Mouse (Mus musculus) adrenal gland (tissue): ENCODE data around the gene Cept1.

ENCODE experiments used
- intact Hi-C: fragments of 180-260 bp; cut with DNase I; formaldehyde crosslinking; loops from one replicate; pipeline ENCODE4 v1.15.1; 2025

The Cept1 gene

GRCm38 (mm10) chr3:106496045-106496721 lies 51.4 kb downstream of the Cept1 start:
- intact Hi-C loops = no loop called here

DNA sequence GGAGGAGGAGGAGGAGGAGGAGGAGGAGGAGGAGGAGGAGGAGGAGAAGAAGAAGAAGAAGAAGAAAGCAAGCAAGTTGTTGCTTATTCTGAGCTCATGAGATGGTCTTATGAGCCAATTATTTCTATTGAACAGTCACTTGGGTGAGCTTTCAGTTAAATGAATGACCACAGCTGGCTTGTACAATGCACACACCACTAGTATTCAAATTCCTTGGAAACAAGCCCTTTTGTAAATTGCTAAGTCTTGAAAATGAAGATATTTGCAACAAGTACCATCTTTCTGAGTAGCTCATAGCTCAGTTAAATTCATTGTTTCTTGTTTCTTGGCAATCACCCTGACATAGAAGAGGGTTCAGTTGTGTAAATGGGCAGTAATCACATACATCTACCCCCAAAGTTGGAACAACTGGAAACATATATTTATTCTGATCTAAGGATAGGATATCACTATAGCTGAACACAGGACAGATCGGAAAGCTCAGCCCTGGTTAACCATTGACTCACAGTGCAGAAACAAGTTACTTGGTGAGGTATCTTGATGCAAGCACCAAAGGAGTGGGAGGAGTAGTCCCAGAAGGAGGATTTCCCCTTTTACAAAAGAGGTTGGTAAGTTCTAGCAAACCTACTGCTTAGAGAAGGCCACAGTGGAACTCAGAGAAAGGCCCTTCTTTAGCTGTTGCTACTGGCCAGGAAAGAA lies 52.1 kb downstream of the Cept1 start:
- intact Hi-C loops = no loop called here

DNA sequence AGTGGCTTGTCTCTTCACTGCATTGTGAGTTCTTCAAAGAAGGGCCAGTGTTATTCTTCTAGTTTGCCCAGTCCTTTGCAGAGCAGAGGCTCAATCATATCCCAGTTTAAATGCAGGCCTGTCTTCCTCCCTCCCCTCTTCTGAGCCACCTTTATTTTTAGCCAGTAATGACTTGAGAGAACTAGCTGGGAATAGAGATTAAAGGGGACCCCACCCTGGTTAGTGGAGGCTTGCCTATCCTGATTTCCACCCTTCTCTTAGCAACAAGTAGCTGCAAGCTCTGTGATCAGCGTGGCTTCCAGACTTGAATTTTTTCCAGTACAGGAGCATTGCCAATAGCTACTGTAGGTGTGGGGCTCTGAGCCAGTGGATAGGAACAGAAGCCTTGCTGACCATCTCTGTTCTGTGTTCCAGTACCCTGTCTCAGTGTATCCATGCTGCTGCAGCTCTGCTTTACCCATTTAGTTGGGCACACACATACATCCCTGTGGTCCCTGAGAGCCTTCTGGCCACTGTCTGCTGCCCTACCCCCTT lies 53.1 kb downstream of the Cept1 start:
- intact Hi-C loops = no loop called here

GRCm38 (mm10) chr3:106493882-106494281 lies 53.7 kb downstream of the Cept1 start:
- intact Hi-C loops = no loop called here

GRCm38 (mm10) chr3:106493202-106493601 lies 54.4 kb downstream of the Cept1 start:
- intact Hi-C loops = no loop called here

DNA sequence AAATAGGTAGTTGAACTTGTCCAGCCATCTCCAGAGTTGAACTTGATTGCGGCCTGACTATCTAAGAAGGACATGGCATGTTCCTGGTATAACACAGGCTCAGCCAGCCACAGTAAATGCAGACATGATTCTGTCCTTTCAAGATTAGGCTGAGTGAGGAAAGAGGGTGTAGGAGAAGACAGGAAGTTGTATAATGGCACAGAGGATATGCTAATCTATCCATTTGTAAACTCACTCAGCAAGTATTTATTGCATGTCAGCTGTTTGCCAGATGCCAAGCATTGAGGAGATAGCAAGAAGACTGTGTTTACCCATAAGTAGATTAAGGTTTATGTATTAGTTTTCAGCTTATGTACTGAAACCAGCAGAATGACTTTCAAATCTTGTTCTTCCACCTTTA lies 54.9 kb downstream of the Cept1 start:
- intact Hi-C loops = no loop called here

- intact Hi-C loops = no loop called here
Observed at GRCm38 (mm10) chr3:106490239-106490638, 57.4 kb downstream of the Cept1 start.

DNA sequence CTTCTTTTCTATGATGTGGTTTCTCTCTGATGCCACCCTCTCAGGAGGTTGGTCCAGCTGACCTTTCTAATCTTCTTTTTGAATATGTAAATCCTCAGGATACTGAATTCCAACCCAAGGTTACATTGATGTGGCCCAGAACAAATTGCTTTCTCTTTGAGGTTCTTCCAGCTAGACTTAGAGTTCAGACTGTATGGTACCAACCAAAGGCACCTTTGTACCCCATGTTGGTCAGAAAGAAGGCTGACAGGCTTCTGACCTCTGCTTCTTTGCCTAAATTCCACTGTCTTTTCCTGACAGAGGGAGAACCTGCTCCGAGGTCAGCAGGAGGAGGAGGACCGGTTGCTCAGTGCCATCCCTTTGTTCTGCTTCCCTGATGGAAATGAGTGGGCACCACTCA lies 60.1 kb downstream of the Cept1 start:
- intact Hi-C loops = no loop called here

GRCm38 (mm10) chr3:106485810-106486209 lies 61.8 kb downstream of the Cept1 start:
- intact Hi-C loops = no loop called here

GRCm38 (mm10) chr3:106484861-106485260 lies 62.7 kb downstream of the Cept1 start:
- intact Hi-C loops = no loop called here

DNA sequence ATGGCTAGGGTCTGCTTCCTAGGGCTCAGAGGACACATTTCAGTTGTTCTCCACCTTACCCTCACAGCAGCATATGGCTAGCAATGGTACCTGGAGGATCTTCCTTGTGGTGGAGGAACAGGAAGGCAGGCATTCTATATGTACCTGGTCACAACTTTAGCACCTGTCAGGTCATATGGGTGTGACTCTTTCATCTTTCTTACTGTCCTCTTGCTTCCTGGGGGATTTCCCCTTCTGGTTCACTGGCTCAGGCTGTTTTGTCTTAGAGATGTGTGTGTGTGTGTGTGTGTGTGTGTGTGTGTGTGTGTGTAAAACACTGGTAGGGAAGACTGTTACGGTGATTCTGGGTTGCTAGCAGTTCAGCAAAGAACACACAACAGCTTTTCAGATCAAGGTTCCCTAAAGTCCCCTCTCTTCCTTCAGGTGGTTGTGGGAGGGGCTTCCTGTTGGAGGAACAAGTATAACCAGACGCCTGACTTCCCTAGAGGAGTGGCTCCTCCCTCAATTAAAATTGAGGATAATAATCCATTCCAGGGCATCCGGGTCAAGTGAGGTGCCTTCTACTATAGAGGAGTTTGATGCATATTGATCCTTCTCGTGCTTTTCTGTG lies 63.7 kb downstream of the Cept1 start:
- intact Hi-C loops = no loop called here

GRCm38 (mm10) chr3:106483297-106483696 lies 64.3 kb downstream of the Cept1 start:
- intact Hi-C loops = no loop called here

GRCm38 (mm10) chr3:106482281-106483081 lies 65.1 kb downstream of the Cept1 start, which contains the start of gene Dennd2d:
Dennd2d (plus strand) TSS chr3:106482405.
- intact Hi-C loops = no loop called here

DNA sequence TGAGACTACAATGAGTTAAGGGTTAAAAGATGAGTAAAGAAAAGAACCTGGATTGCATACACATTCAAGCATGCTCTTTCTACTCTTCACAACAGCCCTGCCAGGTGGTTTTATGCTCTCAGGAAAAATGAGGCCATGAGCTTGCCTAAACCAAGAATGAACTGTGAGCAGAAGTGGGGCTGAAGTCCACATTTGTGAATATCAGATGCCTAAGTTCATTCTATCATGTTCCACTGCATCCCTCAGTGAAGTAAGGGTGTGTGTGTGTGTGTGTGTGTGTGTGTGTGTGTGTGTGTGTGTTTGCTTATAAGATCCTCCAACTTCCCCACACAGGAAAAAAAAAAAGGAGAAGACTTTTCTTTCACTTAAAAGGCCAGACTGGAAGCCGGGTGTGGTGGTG lies 70.7 kb downstream of the Cept1 start:
- intact Hi-C loops = no loop called here

GRCm38 (mm10) chr3:106474210-106474609 lies 73.4 kb downstream of the Cept1 start:
- intact Hi-C loops = no loop called here

DNA sequence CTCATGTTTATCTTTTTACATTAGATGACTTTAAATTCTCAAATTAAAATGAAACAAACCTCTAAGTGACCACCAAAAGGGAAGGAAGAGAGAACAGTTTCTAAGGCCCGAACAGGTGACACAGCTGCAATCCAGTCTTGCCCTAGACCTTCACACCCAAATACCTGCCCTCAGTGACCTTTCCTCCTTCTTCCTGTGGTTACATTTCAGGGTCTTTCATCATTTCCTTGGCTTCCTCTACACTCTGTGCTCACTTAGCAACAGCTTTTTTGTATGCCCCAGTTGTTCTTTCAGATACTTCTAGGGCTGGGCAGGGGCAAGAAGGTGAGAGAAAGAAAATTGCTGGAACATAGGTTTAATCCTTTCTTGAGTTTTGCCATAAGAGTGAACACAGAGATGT lies 82.9 kb downstream of the Cept1 start:
- intact Hi-C loops = no loop called here

GRCm38 (mm10) chr3:106462493-106462892 lies 85.1 kb downstream of the Cept1 start:
- intact Hi-C loops = no loop called here

DNA sequence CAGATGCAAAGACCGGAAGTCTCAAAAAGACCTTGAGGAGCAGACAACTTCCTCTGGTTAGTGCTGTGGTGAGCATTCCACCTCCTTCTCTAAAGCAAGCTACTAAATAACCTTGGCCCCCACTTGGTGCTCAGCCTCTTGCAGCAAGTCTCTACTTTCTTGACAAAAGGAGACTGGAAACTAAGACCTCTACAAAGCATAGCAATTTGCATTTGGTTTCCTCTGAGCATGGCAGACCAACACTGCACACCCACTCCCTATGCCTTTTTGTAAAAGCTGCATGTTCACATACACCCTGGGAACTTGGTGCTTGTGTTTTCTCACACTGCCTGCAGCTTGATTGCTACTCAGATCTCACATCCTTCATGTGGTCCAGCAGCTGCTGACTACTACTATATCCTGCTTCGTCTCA lies 85.5 kb downstream of the Cept1 start:
- intact Hi-C loops = no loop called here

- intact Hi-C loops = no loop called here
Observed at GRCm38 (mm10) chr3:106457298-106457869, 90.2 kb downstream of the Cept1 start.

- intact Hi-C loops = no loop called here
Observed at GRCm38 (mm10) chr3:106452616-106453015, 95.0 kb downstream of the Cept1 start.
